Comparison of ENCODE assay signal across 8 mouse cellular contexts in the genomic region with DNA sequence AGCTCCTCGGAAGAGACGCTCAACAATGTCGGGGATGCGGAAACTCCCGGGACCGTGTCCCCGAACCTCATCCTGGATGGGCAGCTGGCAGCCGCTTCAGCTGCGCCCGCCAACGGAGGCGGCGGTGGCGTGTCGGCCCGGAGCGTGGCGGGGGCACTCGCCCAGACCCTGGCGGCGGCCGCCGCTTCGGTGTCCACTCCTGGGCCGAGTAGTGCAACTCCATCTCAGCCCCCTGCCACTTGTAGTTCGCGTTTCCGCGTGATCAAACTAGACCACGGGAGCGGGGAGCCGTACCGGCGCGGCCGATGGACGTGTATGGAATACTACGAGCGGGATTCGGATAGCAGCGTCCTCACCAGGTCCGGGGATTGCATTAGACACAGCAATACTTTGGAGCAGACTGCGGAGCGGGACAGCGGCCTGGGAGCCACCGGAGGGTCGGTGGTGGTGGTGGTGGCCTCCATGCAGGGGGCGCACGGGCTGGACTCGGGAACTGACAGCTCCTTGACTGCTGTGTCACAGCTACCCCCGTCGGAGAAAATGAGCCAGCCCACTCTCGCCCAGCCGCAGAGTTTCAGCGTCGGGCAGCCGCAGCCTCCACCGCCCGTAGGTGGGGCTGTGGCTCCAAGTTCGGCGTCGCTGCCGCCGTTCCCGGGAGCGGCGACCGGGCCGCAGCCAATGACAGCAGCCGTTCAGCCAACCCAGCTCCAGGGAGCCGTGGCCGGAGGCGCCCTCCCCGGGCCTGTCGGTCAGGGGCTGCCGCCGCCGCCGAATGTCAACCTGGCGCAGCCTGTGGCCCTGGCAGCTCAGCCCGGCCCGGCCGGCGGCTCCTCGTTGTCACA. TPM values are rescaled to one million over a fixed set of nuclear protein-coding genes. Genes with fewer than 3 reads are reported as not detected.
DNase-seq lines count a peak whose midpoint lies in the region; ATAC-seq and TF ChIP-seq lines count a peak whose summit lies in the region.

No protein-coding gene starts in this region.

- H3K4me1 ChIP-seq in ES-E14 (ENCODE audit: control insufficient read depth in 2 of 2, insufficient read depth in 2 of 2, low read length in 2 of 2, poor library complexity in 1 of 2): peaks cover 0 to 4% of the 10 kb centered on the region in 2 experiments; a peak in 1 of 4 replicates
- H3K4me1 ChIP-seq in forebrain, embryonic 16.5 days (replicated peaks; ENCODE audit: control insufficient read depth, insufficient read depth, low read length): peaks cover 13% of the 10 kb centered on the region
- H3K4me1 ChIP-seq in lung, embryonic 16.5 days (replicated peaks; ENCODE audit: control insufficient read depth, insufficient read depth, low read length): peaks cover 6% of the 10 kb centered on the region; the same call in 1 of the 2 replicates

- under 1% methylated on average over 85 of the region's 85 CpGs for WGBS in forebrain, embryonic 16.5 days
- WGBS in lung, embryonic 16.5 days: under 1% methylated on average over 84 of the region's 85 CpGs

- peak; percentile 24 for DNase-seq in ES-E14 (ENCODE audit: low read depth, low spot score)
- DNase-seq in cerebellum, adult 11-12 months: peak; percentile 78
- DNase-seq in heart, postnatal 36 days: peak; percentile 76 to 82
- DNase-seq in layer of hippocampus, adult 9-11 months: peak; percentile 75
- peak; percentile 62 for DNase-seq in ovary, adult 18-20 months (ENCODE audit: low spot score)
- DNase-seq in thymus, postnatal 0 days (ENCODE audit: low spot score): peak; percentile 68

- peak overlapping the region; percentile 91 for H3K4me2 ChIP-seq in forebrain, embryonic 16.5 days (ENCODE audit: low read length)
- H3K4me2 ChIP-seq in lung, embryonic 16.5 days (ENCODE audit: low read depth, low read length): peak overlapping the region; percentile 87

- H3K9me3 ChIP-seq in ES-E14 (ENCODE audit: control insufficient read depth, insufficient read depth, low read depth, low read length): no peaks in the 10 kb centered on the region
- no peaks in the 10 kb centered on the region for H3K9me3 ChIP-seq in forebrain, embryonic 16.5 days (ENCODE audit: control insufficient read depth, low read length)
- no peaks in the 10 kb centered on the region for H3K9me3 ChIP-seq in lung, embryonic 16.5 days (ENCODE audit: control insufficient read depth, low read length)

- peak overlapping the region; percentile 82 for H3K9ac ChIP-seq in ES-E14 (ENCODE audit: insufficient read depth, low read depth, low read length, poor library complexity, severe bottlenecking)
- peak overlapping the region; percentile 95 for H3K9ac ChIP-seq in forebrain, embryonic 16.5 days (replicated peaks; ENCODE audit: low read depth, low read length)
- H3K9ac ChIP-seq in lung, embryonic 16.5 days (ENCODE audit: low read length): peak overlapping the region; percentile 98

- intact Hi-C loops in heart, postnatal 36 days (cut with DNase I): loop anchor here (1.0 to 5.0 kb wide), 7 partner anchors 43 to 569 kb away; a partner anchor contains a TSS

- H3K36me3 ChIP-seq in ES-E14 (ENCODE audit: control insufficient read depth, insufficient read depth, low read length, poor library complexity, severe bottlenecking): peaks cover 6% of the 10 kb centered on the region
- no peaks in the 10 kb centered on the region for H3K36me3 ChIP-seq in forebrain, embryonic 16.5 days (ENCODE audit: control insufficient read depth, insufficient read depth)
- H3K36me3 ChIP-seq in lung, embryonic 16.5 days (ENCODE audit: control insufficient read depth, insufficient read depth, low read length): no peaks in the 10 kb centered on the region

- in situ Hi-C loops in ES-E14 (cut with MboI; ENCODE audit: low sequenced_read_pairs in 2 of 2, unreplicated experiment in 2 of 2): no loop called here

- no peak overlapping the region for H3K27ac ChIP-seq in ES-E14 (ENCODE audit: insufficient read depth, low read depth, low read length, poor library complexity, severe bottlenecking)
- H3K27ac ChIP-seq in forebrain, embryonic 16.5 days (ENCODE audit: low read length): peak overlapping the region; percentile 98
- H3K27ac ChIP-seq in lung, embryonic 16.5 days (ENCODE audit: low read length): peak overlapping the region; percentile 100

- no peaks in the 10 kb centered on the region for H3K27me3 ChIP-seq in forebrain, embryonic 16.5 days (replicated peaks; ENCODE audit: control insufficient read depth, insufficient read depth, low read length)
- H3K27me3 ChIP-seq in lung, embryonic 16.5 days (ENCODE audit: control insufficient read depth, insufficient read depth, low read depth, low read length): no peaks in the 10 kb centered on the region

- peak; percentile 58 for ATAC-seq in forebrain, embryonic 16.5 days
- ATAC-seq in lung, embryonic 16.5 days (ENCODE audit: low read depth): peak; percentile 70

- peak overlapping the region; percentile 80 to 92 for H3K4me3 ChIP-seq in ES-E14 (ENCODE audit: insufficient read depth in 1 of 2, low read depth in 1 of 2, low read length in 2 of 2, poor library complexity in 1 of 2, severe bottlenecking in 1 of 2)
- peak overlapping the region; percentile 100 for H3K4me3 ChIP-seq in forebrain, embryonic 16.5 days (replicated peaks; ENCODE audit: low read length)
- H3K4me3 ChIP-seq in lung, embryonic 16.5 days (ENCODE audit: low read length): peak overlapping the region; percentile 98

TF ChIP-seq in ES-E14, 5 proteins besides CTCF, POLR2A, EP300 and RAD21:
- TF ChIP-seq ZC3H11A (IDR thresholded peaks at IDR 0.05; ENCODE audit: borderline replicate concordance, low read depth, low read length): no peak
- no peak for TF ChIP-seq MAFK (IDR thresholded peaks at IDR 0.05; ENCODE audit: insufficient read depth, low read depth, low read length)
- TF ChIP-seq CHD2 (IDR thresholded peaks at IDR 0.05; ENCODE audit: low read depth, low read length): no peak
- no peak for TF ChIP-seq HCFC1 (IDR thresholded peaks at IDR 0.05; ENCODE audit: borderline replicate concordance, insufficient read depth, low read length)
- TF ChIP-seq ZNF384 (IDR thresholded peaks at IDR 0.05; ENCODE audit: low read depth, low read length): no peak

RNA-seq across cellular contexts. Expression of a gene that starts 1.6 kb away (rescaled TPM):
- total RNA-seq in ES-E14 (2012; rRNA removed): 18.4 and 20.9 TPM in 2 replicates
- polyA plus RNA-seq in forebrain, embryonic 16.5 days (2015; fragmentation: Nextera tagmentation; extraction: Ambion mirVana): 8.1 and 8.7 TPM in 2 replicates
- 10 to 100 TPM; 23.8 to 25.6 TPM for total RNA-seq in heart, postnatal 36 days (2021)
- 6.5 and 7.1 TPM in 2 replicates for polyA plus RNA-seq in lung, embryonic 16.5 days (2015; fragmentation: Nextera tagmentation; extraction: Ambion mirVana)
- 7.2 and 9.6 TPM in 2 replicates for polyA plus RNA-seq in thymus, postnatal 0 days (2015; fragmentation: Nextera tagmentation; extraction: Ambion mirVana)

Comparison
In these comparisons a context has a peak if more than half of its experiments do, and no peak if none do; other contexts are left out.
1. DNase-seq: peak in every context shown above with its lines; median percentile 79 in heart, postnatal 36 days; 78 in cerebellum, adult 11-12 months; 75 in layer of hippocampus, adult 9-11 months; 68 in thymus, postnatal 0 days; 62 in ovary, adult 18-20 months; 24 in ES-E14.